Mouse (Mus musculus): ENCODE results near the gene Akap13. TPM values are rescaled to one million over a fixed set of nuclear protein-coding genes. Genes with fewer than 3 reads are reported as not detected.

Gene Akap13
- polyA plus RNA-seq, 1 experiment = 41.7 TPM

- no peak for DNase-seq
- Histone ChIP-seq H3K4me3 (replicated peaks; ENCODE audit: extremely low read depth, low read depth, low read length) (no peak overlapping the region), H3K4me1 (ENCODE audit: control insufficient read depth, insufficient read depth, low read length) (peaks cover 6% of the 10 kb centered on the region)
- TF ChIP-seq POLR2A (IDR thresholded peaks at IDR 0.05; ENCODE audit: borderline replicate concordance, extremely low read depth, low read depth, low read length) (no peak), CTCF (IDR thresholded peaks at IDR 0.05; ENCODE audit: insufficient read depth, low read length) (no peak)
- 78% methylated on average over 6 of the region's 6 CpGs for WGBS
Observed at GRCm38 (mm10) chr7:75550791-75551336, 95.5 kb downstream of the Akap13 start.

- no peak for DNase-seq
- TF ChIP-seq POLR2A (IDR thresholded peaks at IDR 0.05; ENCODE audit: borderline replicate concordance, extremely low read depth, low read depth, low read length) (no peak), CTCF (IDR thresholded peaks at IDR 0.05; ENCODE audit: insufficient read depth, low read length) (no peak)
- Histone ChIP-seq H3K4me3 (replicated peaks; ENCODE audit: extremely low read depth, low read depth, low read length) (no peak overlapping the region), H3K4me1 (ENCODE audit: control insufficient read depth, insufficient read depth, low read length) (peaks cover 6% of the 10 kb centered on the region)
- 63% methylated on average over 8 of the region's 8 CpGs for WGBS
Observed at GRCm38 (mm10) chr7:75553002-75553666, 97.8 kb downstream of the Akap13 start.

GRCm38 (mm10) chr7:75553667-75554045 is 98.3 kb downstream of the Akap13 start:
- H3K4me3 ChIP-seq (replicated peaks; ENCODE audit: extremely low read depth, low read depth, low read length) = no peak overlapping the region
- H3K4me1 ChIP-seq (ENCODE audit: control insufficient read depth, insufficient read depth, low read length) = peaks cover 6% of the 10 kb centered on the region
- TF ChIP-seq CTCF (IDR thresholded peaks at IDR 0.05; ENCODE audit: insufficient read depth, low read length) (peak; percentile 29; the same call in 1 of the 2 replicates), POLR2A (IDR thresholded peaks at IDR 0.05; ENCODE audit: borderline replicate concordance, extremely low read depth, low read depth, low read length) (no peak)
- no peak for DNase-seq

GRCm38 (mm10) chr7:75554065-75554464 is 98.7 kb downstream of the Akap13 start:
- no peak for DNase-seq

GRCm38 (mm10) chr7:75555940-75556339 is 100.6 kb downstream of the Akap13 start:
- H3K4me3 ChIP-seq (replicated peaks; ENCODE audit: extremely low read depth, low read depth, low read length) = no peak overlapping the region
- no peak for DNase-seq
- peaks cover 8% of the 10 kb centered on the region for H3K4me1 ChIP-seq (ENCODE audit: control insufficient read depth, insufficient read depth, low read length)
- WGBS = 39% methylated on average over 6 of the region's 6 CpGs
- TF ChIP-seq POLR2A (IDR thresholded peaks at IDR 0.05; ENCODE audit: borderline replicate concordance, extremely low read depth, low read depth, low read length) = no peak

More at GRCm38 (mm10) chr7:75554065-75554464, 98.7 kb downstream of the Akap13 start:
- Histone ChIP-seq H3K4me1 (ENCODE audit: control insufficient read depth, insufficient read depth, low read length) (peaks cover 6% of the 10 kb centered on the region), H3K4me3 (replicated peaks; ENCODE audit: extremely low read depth, low read depth, low read length) (no peak overlapping the region)
- TF ChIP-seq POLR2A (IDR thresholded peaks at IDR 0.05; ENCODE audit: borderline replicate concordance, extremely low read depth, low read depth, low read length) (no peak), CTCF (IDR thresholded peaks at IDR 0.05; ENCODE audit: insufficient read depth, low read length) (no peak)

- DNase-seq = no peak
- no peak overlapping the region for H3K4me3 ChIP-seq (replicated peaks; ENCODE audit: extremely low read depth, low read depth, low read length)
- WGBS = 88% methylated on average over 1 of the region's 1 CpGs
- peaks cover 6% of the 10 kb centered on the region for H3K4me1 ChIP-seq (ENCODE audit: control insufficient read depth, insufficient read depth, low read length)
- TF ChIP-seq POLR2A (IDR thresholded peaks at IDR 0.05; ENCODE audit: borderline replicate concordance, extremely low read depth, low read depth, low read length) (no peak), CTCF (IDR thresholded peaks at IDR 0.05; ENCODE audit: insufficient read depth, low read length) (no peak)
Observed at GRCm38 (mm10) chr7:75558225-75558624, 102.9 kb downstream of the Akap13 start.

GRCm38 (mm10) chr7:75559119-75559518 is 103.8 kb downstream of the Akap13 start:
- no peak for DNase-seq
- WGBS = 40% methylated on average over 4 of the region's 4 CpGs
- no peak overlapping the region for H3K4me3 ChIP-seq (replicated peaks; ENCODE audit: extremely low read depth, low read depth, low read length)
- TF ChIP-seq CTCF (IDR thresholded peaks at IDR 0.05; ENCODE audit: insufficient read depth, low read length) (no peak), POLR2A (IDR thresholded peaks at IDR 0.05; ENCODE audit: borderline replicate concordance, extremely low read depth, low read depth, low read length) (no peak)
- H3K4me1 ChIP-seq (ENCODE audit: control insufficient read depth, insufficient read depth, low read length) = peaks cover 4% of the 10 kb centered on the region

GRCm38 (mm10) chr7:75559915-75560314 is 104.6 kb downstream of the Akap13 start:
- H3K4me3 ChIP-seq (replicated peaks; ENCODE audit: extremely low read depth, low read depth, low read length) = no peak overlapping the region
- WGBS = 73% methylated on average over 4 of the region's 4 CpGs
- no peak for TF ChIP-seq POLR2A (IDR thresholded peaks at IDR 0.05; ENCODE audit: borderline replicate concordance, extremely low read depth, low read depth, low read length)
- peaks cover 2% of the 10 kb centered on the region for H3K4me1 ChIP-seq (ENCODE audit: control insufficient read depth, insufficient read depth, low read length)
- DNase-seq = no peak

GRCm38 (mm10) chr7:75560566-75560965 is 105.2 kb downstream of the Akap13 start:
- Histone ChIP-seq H3K4me1 (ENCODE audit: control insufficient read depth, insufficient read depth, low read length) (peaks cover 2% of the 10 kb centered on the region), H3K4me3 (replicated peaks; ENCODE audit: extremely low read depth, low read depth, low read length) (no peak overlapping the region)
- no peak for TF ChIP-seq CTCF (IDR thresholded peaks at IDR 0.05; ENCODE audit: insufficient read depth, low read length)
- no peak for TF ChIP-seq POLR2A (IDR thresholded peaks at IDR 0.05; ENCODE audit: borderline replicate concordance, extremely low read depth, low read depth, low read length)
- WGBS = 76% methylated on average over 2 of the region's 2 CpGs
- no peak for DNase-seq

GRCm38 (mm10) chr7:75561134-75561533 is 105.8 kb downstream of the Akap13 start:
- Histone ChIP-seq H3K4me1 (ENCODE audit: control insufficient read depth, insufficient read depth, low read length) (peaks cover 2% of the 10 kb centered on the region), H3K4me3 (replicated peaks; ENCODE audit: extremely low read depth, low read depth, low read length) (no peak overlapping the region)
- 79% methylated on average over 1 of the region's 1 CpGs for WGBS
- TF ChIP-seq POLR2A (IDR thresholded peaks at IDR 0.05; ENCODE audit: borderline replicate concordance, extremely low read depth, low read depth, low read length) (no peak), CTCF (IDR thresholded peaks at IDR 0.05; ENCODE audit: insufficient read depth, low read length) (no peak)
- no peak for DNase-seq
